Mouse (Mus musculus): ENCODE measurements at regions not wholly inside any gene's neighbourhood (a gene's known extent, or its start where the extent isn't known, plus 50 kb on each side); places are given as distances from the start of the nearest gene placed in this dataset.

DNA sequence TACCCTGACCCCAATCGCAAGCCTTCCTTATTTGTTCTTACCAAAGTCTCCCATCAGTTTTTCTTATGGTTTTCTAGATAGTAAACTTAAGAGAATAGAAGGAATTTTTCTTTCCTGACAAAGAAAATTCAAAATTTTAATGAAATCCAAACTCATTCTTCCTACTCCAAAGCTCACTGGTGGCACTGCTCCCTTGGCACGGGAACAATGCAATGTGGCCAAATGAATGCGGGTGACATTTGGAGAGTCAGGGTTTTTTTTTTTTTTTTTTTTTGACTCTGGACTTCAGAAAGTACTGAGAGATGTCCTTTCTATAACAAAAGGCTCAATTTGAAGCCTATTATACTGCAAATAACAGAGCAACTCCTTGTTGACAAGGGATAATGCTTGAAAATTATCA lies 499.4 kb upstream of the Nrp1 start:
- Histone ChIP-seq H3K27ac (ENCODE audit: insufficient read depth, low read length) (no peak overlapping the region), H3K4me1 (ENCODE audit: control insufficient read depth, insufficient read depth, low read length) (peaks cover 3% of the 10 kb centered on the region), H3K4me3 (ENCODE audit: insufficient read depth, low read length) (no peak overlapping the region)
- TF ChIP-seq POLR2A (IDR thresholded peaks at IDR 0.05; ENCODE audit: extremely low read depth, insufficient read depth, low read length) (no peak), CTCF (IDR thresholded peaks at IDR 0.05; ENCODE audit: extremely low read depth, insufficient read depth, low read length) (no peak)

- Histone ChIP-seq H3K4me3 (ENCODE audit: insufficient read depth, low read length) (no peak overlapping the region), H3K27ac (ENCODE audit: insufficient read depth, low read length) (no peak overlapping the region), H3K4me1 (ENCODE audit: control insufficient read depth, insufficient read depth, low read length) (peaks cover 3% of the 10 kb centered on the region)
- TF ChIP-seq CTCF (IDR thresholded peaks at IDR 0.05; ENCODE audit: extremely low read depth, insufficient read depth, low read length) = no peak
- TF ChIP-seq POLR2A (IDR thresholded peaks at IDR 0.05; ENCODE audit: extremely low read depth, insufficient read depth, low read length) = no peak
Observed at GRCm38 (mm10) chr8:127860376-127860775, 498.0 kb upstream of the Nrp1 start.

- no peak for TF ChIP-seq CTCF (IDR thresholded peaks at IDR 0.05; ENCODE audit: extremely low read depth, insufficient read depth, low read length)
- no peak for TF ChIP-seq POLR2A (IDR thresholded peaks at IDR 0.05; ENCODE audit: extremely low read depth, insufficient read depth, low read length)
- Histone ChIP-seq H3K27ac (ENCODE audit: insufficient read depth, low read length) (no peak overlapping the region), H3K4me1 (ENCODE audit: control insufficient read depth, insufficient read depth, low read length) (peaks cover 2% of the 10 kb centered on the region), H3K4me3 (ENCODE audit: insufficient read depth, low read length) (no peak overlapping the region)
Observed at GRCm38 (mm10) chr8:127860891-127861290, 497.5 kb upstream of the Nrp1 start.

GRCm38 (mm10) chr8:127884641-127885040 lies 473.8 kb upstream of the Nrp1 start:
- H3K27ac ChIP-seq (ENCODE audit: insufficient read depth, low read length) = no peak overlapping the region
- TF ChIP-seq CTCF (IDR thresholded peaks at IDR 0.05; ENCODE audit: extremely low read depth, insufficient read depth, low read length) (no peak), POLR2A (IDR thresholded peaks at IDR 0.05; ENCODE audit: extremely low read depth, insufficient read depth, low read length) (no peak)
- H3K4me1 ChIP-seq (ENCODE audit: control insufficient read depth, insufficient read depth, low read length) = no peaks in the 10 kb centered on the region
- no peak overlapping the region for H3K4me3 ChIP-seq (ENCODE audit: insufficient read depth, low read length)

GRCm38 (mm10) chr8:127885211-127885610 lies 473.2 kb upstream of the Nrp1 start:
- H3K27ac ChIP-seq (ENCODE audit: insufficient read depth, low read length) = no peak overlapping the region
- H3K4me1 ChIP-seq (ENCODE audit: control insufficient read depth, insufficient read depth, low read length) = no peaks in the 10 kb centered on the region
- no peak overlapping the region for H3K4me3 ChIP-seq (ENCODE audit: insufficient read depth, low read length)
- TF ChIP-seq CTCF (IDR thresholded peaks at IDR 0.05; ENCODE audit: extremely low read depth, insufficient read depth, low read length) (no peak), POLR2A (IDR thresholded peaks at IDR 0.05; ENCODE audit: extremely low read depth, insufficient read depth, low read length) (no peak)

- Histone ChIP-seq H3K4me1 (ENCODE audit: control insufficient read depth, insufficient read depth, low read length) (no peaks in the 10 kb centered on the region), H3K27ac (ENCODE audit: insufficient read depth, low read length) (no peak overlapping the region), H3K4me3 (ENCODE audit: insufficient read depth, low read length) (no peak overlapping the region)
- no peak for TF ChIP-seq CTCF (IDR thresholded peaks at IDR 0.05; ENCODE audit: extremely low read depth, insufficient read depth, low read length)
- TF ChIP-seq POLR2A (IDR thresholded peaks at IDR 0.05; ENCODE audit: extremely low read depth, insufficient read depth, low read length) = no peak
Observed at GRCm38 (mm10) chr8:127885831-127886230, 472.6 kb upstream of the Nrp1 start.

DNA sequence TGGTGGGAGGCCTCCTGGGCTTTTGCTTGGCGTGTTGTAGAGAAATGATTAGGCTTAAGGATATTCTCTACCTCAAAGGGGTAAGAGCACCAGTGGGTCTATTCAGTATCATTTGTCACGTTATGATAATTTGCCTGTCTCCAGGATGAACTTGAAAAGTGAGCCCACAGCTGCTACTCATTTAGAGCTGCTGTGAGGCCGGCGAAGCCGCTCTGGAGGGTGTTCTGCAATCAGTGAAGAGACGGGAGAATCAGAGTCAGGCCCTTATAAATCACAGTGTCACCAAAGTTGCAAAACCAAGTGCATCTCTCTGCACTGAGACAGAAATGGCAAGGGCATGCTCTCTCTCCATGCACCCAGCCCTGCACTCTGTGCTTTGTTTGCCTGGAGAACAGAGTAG lies 467.7 kb upstream of the Nrp1 start:
- TF ChIP-seq POLR2A (IDR thresholded peaks at IDR 0.05; ENCODE audit: extremely low read depth, insufficient read depth, low read length) = no peak
- TF ChIP-seq CTCF (IDR thresholded peaks at IDR 0.05; ENCODE audit: extremely low read depth, insufficient read depth, low read length) = no peak

DNA sequence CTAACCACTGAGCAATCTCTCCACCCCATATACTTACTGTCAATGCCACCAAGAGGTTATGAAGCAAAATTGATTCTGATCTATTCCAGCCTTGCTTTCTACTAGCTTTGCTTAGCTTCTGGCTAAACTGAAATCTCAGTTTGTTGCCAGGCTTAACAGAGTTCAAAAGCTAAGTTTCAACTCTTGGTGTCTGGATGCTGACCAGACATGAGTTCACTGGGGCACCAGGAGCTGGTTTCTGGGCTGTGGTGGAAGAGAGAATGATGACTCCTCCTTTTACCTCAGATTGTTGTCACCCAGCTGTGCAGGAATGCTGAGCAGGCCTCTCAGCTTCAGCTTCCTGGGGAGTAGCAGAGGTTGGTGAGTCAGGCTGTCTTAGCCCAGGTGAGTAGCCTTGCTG lies 464.1 kb upstream of the Nrp1 start:
- no peaks in the 10 kb centered on the region for H3K4me1 ChIP-seq (ENCODE audit: control insufficient read depth, insufficient read depth, low read length)
- H3K4me3 ChIP-seq (ENCODE audit: insufficient read depth, low read length) = no peak overlapping the region
- no peak overlapping the region for H3K27ac ChIP-seq (ENCODE audit: insufficient read depth, low read length)
- TF ChIP-seq CTCF (IDR thresholded peaks at IDR 0.05; ENCODE audit: extremely low read depth, insufficient read depth, low read length) (no peak), POLR2A (IDR thresholded peaks at IDR 0.05; ENCODE audit: extremely low read depth, insufficient read depth, low read length) (no peak)

More for the DNA sequence above, 467.7 kb upstream of the Nrp1 start:
- Histone ChIP-seq H3K4me1 (ENCODE audit: control insufficient read depth, insufficient read depth, low read length) (no peaks in the 10 kb centered on the region), H3K27ac (ENCODE audit: insufficient read depth, low read length) (no peak overlapping the region), H3K4me3 (ENCODE audit: insufficient read depth, low read length) (no peak overlapping the region)

DNA sequence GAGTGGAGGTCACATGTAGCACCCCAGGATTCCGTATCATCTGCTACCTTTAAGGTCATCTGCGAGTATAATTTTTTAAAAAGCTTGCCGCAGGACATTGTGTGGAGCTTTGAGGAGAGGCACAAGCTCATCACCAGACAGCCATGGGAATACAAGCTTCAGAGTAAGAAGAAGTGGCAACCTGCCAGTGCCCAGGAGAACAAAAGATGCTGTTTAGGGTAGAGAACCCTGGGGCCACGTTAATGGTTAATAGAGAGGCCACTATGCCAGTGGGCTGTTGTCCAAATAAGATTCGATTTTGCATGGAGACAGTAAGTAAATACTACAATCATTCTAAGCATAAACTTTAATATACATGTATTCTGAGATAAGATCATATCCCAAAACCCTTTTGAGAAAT lies 450.0 kb upstream of the Nrp1 start:
- Histone ChIP-seq H3K27ac (ENCODE audit: insufficient read depth, low read length) (no peak overlapping the region), H3K4me3 (ENCODE audit: insufficient read depth, low read length) (no peak overlapping the region), H3K4me1 (ENCODE audit: control insufficient read depth, insufficient read depth, low read length) (no peaks in the 10 kb centered on the region)
- no peak for TF ChIP-seq POLR2A (IDR thresholded peaks at IDR 0.05; ENCODE audit: extremely low read depth, insufficient read depth, low read length)
- no peak for TF ChIP-seq CTCF (IDR thresholded peaks at IDR 0.05; ENCODE audit: extremely low read depth, insufficient read depth, low read length)

- no peak overlapping the region for H3K4me3 ChIP-seq (ENCODE audit: insufficient read depth, low read length)
- peaks cover 3% of the 10 kb centered on the region; the same call in 1 of the 2 replicates for H3K4me1 ChIP-seq (ENCODE audit: control insufficient read depth, insufficient read depth, low read length)
- H3K27ac ChIP-seq (ENCODE audit: insufficient read depth, low read length) = no peak overlapping the region
- no peak for TF ChIP-seq CTCF (IDR thresholded peaks at IDR 0.05; ENCODE audit: extremely low read depth, insufficient read depth, low read length)
- no peak for TF ChIP-seq POLR2A (IDR thresholded peaks at IDR 0.05; ENCODE audit: extremely low read depth, insufficient read depth, low read length)
Observed at GRCm38 (mm10) chr8:127909580-127909979, 448.8 kb upstream of the Nrp1 start.

Measured in cortical plate, adult 2 months (tissue).